Mouse (Mus musculus) C2C12 (cell line): ENCODE data around the gene Mpig6b.

Source experiments
- CEBPB ChIP-seq: IDR thresholded peaks from one replicate; pipeline ENCODE4 v1.6.1; 2011; ENCODE audit warnings: low read depth, mild to moderate bottlenecking, control low read depth, moderate library complexity
- CTCF ChIP-seq: IDR thresholded peaks from one replicate; pipeline ENCODE4 v1.5.1; 2011; ENCODE audit not compliant: control insufficient read depth, insufficient read depth, insufficient read length
- FOSL1 ChIP-seq: IDR thresholded peaks from one replicate; pipeline ENCODE4 v1.8.0; 2011; ENCODE audit warnings: mild to moderate bottlenecking, low read length; ENCODE audit not compliant: poor library complexity, insufficient read depth, severe bottlenecking
- MAX ChIP-seq: IDR thresholded peaks from one replicate; pipeline ENCODE4 v1.6.1; 2011; ENCODE audit warnings: mild to moderate bottlenecking, control low read depth
- MYOD1 ChIP-seq: IDR thresholded peaks from one replicate; pipeline ENCODE4 v1.6.1; 2011; ENCODE audit warnings: low read depth; ENCODE audit not compliant: control insufficient read depth, insufficient read length
- MYOG ChIP-seq: IDR thresholded peaks from one replicate; pipeline ENCODE4 v1.6.1; 2011; ENCODE audit not compliant: control insufficient read depth, insufficient read length; ENCODE audit errors: extremely low read depth
- USF1 ChIP-seq: IDR thresholded peaks from one replicate; pipeline ENCODE4 v1.6.1; 2011; ENCODE audit warnings: low read depth, mild to moderate bottlenecking, control low read depth, moderate library complexity

GRCm38 (mm10) chr17:35027277-35028068 is 38.5 kb downstream of the Mpig6b start, which contains the start of gene Sapcd1:
- TF ChIP-seq MYOG (no peak), CTCF (no peak), USF1 (no peak), MYOD1 (no peak), CEBPB (no peak), MAX (no peak), FOSL1 (no peak)
